Mouse (Mus musculus) hindbrain, embryonic 16.5 days (tissue): ENCODE measurements at regions not wholly inside any gene's neighbourhood (a gene's known extent, or its start where the extent isn't known, plus 50 kb on each side); places are given as distances from the start of the nearest gene placed in this dataset.
"Not testable (repeated sequence)": the region's sequence is repeated elsewhere in the genome, so short reads cannot be mapped to it uniquely, and the experiment has no call there.

ENCODE experiments used
- ATAC-seq: fragments of 200-750 bp; cut with Nextera tagmentation; 2 replicates; pipeline ENCODE4 v1.8.0; 2017; ENCODE audit warnings: moderate TSS enrichment, moderate library complexity
- H3K27ac ChIP-seq: fragments of 300-500 bp; sonication (generic); 2 replicates; pipeline ENCODE4 v1.5.1; 2014; ENCODE audit warnings: low read depth, mild to moderate bottlenecking, control low read depth, low read length, moderate library complexity
- H3K27me3 ChIP-seq: fragments of 300-500 bp; sonication (generic); replicated peaks from 2 replicates; pipeline ENCODE4 v1.6.1; 2014; ENCODE audit warnings: low read length; ENCODE audit not compliant: control insufficient read depth, insufficient read depth
- H3K36me3 ChIP-seq: fragments of 300-500 bp; sonication (generic); 2 replicates; pipeline ENCODE4 v1.6.1; 2014; ENCODE audit warnings: mild to moderate bottlenecking, low read length, moderate library complexity, mixed read lengths; ENCODE audit not compliant: control insufficient read depth, insufficient read depth
- H3K4me1 ChIP-seq: fragments of 300-500 bp; sonication (generic); 2 replicates; pipeline ENCODE4 v1.6.1; 2014; ENCODE audit warnings: low read depth, low read length; ENCODE audit not compliant: control insufficient read depth, insufficient read depth
- H3K4me2 ChIP-seq: fragments of 300-500 bp; sonication (generic); 2 replicates; pipeline ENCODE4 v1.6.1; 2014; ENCODE audit warnings: mild to moderate bottlenecking, low read length, control low read depth, moderate library complexity
- H3K4me3 ChIP-seq: fragments of 300-500 bp; sonication (generic); 2 replicates; pipeline ENCODE4 v1.5.1; 2014; ENCODE audit warnings: mild to moderate bottlenecking, low read length, control low read depth, moderate library complexity
- H3K9ac ChIP-seq: fragments of 300-500 bp; sonication (generic); 2 replicates; pipeline ENCODE4 v1.6.1; 2014; ENCODE audit warnings: low read depth, mild to moderate bottlenecking, control low read depth, low read length, moderate library complexity
- H3K9me3 ChIP-seq: fragments of 300-500 bp; sonication (generic); 2 replicates; pipeline ENCODE4 v1.6.1; 2014; ENCODE audit warnings: mild to moderate bottlenecking, low read length, moderate library complexity; ENCODE audit not compliant: control insufficient read depth
- WGBS: fragments of 180-500 bp; shearing (Covaris S2); extraction: QIAGEN DNeasy Blood & Tissue Kit; methylation state at CpG from one replicate; pipeline ENCODE4 v1.1.7; 2014; 5-methylcytosine and 5-hydroxymethylcytosine counted together

DNA sequence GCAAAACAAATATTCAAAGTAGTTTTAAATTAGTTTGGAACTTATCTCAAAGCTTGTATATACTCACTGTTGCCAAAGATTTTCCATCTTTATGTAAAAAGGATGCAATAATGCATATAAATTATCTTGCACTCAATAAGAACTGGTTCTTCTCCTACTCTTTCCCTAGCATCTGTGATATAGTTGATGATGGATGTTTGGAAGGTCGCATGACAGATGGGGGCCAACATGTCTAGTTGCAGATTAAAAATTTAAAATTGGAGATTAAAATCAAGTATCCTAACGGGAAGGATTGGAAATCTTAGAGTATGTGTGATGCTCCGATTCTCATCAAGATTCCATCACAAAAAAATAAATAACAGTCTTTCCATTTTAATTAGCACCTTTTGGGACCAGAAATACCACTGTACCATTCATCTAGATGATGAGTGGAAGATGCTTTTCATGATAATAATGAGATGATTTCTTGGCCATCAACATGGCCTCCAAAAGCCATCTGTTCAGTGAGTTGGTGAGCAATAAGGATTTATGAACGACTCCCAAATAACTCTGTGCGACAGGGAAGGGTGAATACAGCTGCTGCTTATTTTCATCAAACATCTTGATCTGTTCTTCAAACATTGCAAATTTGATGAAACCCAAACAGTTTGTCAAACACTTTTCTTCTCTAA lies 655.9 kb upstream of the Cdh8 start:
- H3K27ac ChIP-seq: no peak overlapping the region
- no peaks in the 10 kb centered on the region for H3K4me1 ChIP-seq
- H3K4me2 ChIP-seq: no peak overlapping the region
- ATAC-seq: no peak
- H3K36me3 ChIP-seq: no peaks in the 10 kb centered on the region
- H3K27me3 ChIP-seq: no peaks in the 10 kb centered on the region
- H3K9ac ChIP-seq: no peak overlapping the region
- H3K4me3 ChIP-seq: no peak overlapping the region
- 82% methylated on average over 5 of the region's 5 CpGs for WGBS
- no peaks in the 10 kb centered on the region for H3K9me3 ChIP-seq

DNA sequence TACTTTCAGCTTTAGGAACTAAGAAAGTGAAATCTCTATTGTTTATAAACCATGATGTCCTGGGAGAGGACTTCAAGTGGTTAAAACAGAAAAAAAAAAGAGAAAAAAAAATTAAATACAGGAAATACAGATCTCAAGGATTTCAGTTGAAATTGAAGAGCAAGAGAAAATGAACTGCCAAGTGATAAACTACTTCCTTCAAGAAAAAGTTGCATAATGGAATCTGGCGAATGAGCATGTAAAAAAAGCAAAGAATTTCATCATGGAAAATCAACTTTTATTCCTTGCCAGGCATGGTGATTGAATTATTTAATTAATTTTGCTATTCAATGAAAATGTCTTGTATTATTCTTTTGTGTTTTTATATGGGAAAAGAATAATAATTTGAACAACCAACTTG lies 653.5 kb upstream of the Cdh8 start:
- Histone ChIP-seq H3K4me2 (no peak overlapping the region), H3K9ac (no peak overlapping the region), H3K36me3 (no peaks in the 10 kb centered on the region), H3K27me3 (no peaks in the 10 kb centered on the region), H3K9me3 (no peaks in the 10 kb centered on the region), H3K4me3 (no peak overlapping the region), H3K27ac (no peak overlapping the region), H3K4me1 (no peaks in the 10 kb centered on the region)
- no peak for ATAC-seq
- WGBS: 86% methylated on average over 1 of the region's 1 CpGs

- no peak for ATAC-seq
- H3K9ac ChIP-seq: no peak overlapping the region
- H3K4me1 ChIP-seq: no peaks in the 10 kb centered on the region
- no peaks in the 10 kb centered on the region for H3K27me3 ChIP-seq
- no peaks in the 10 kb centered on the region for H3K36me3 ChIP-seq
- no peak overlapping the region for H3K4me2 ChIP-seq
- H3K9me3 ChIP-seq: no peaks in the 10 kb centered on the region
- WGBS: 82% methylated on average over 5 of the region's 5 CpGs
- H3K4me3 ChIP-seq: no peak overlapping the region
- no peak overlapping the region for H3K27ac ChIP-seq
These were observed 622.7 kb upstream of the Cdh8 start for GRCm38 (mm10) chr8:100038931-100039330.

- H3K4me1 ChIP-seq: no peaks in the 10 kb centered on the region
- no peak overlapping the region for H3K4me3 ChIP-seq
- no peaks in the 10 kb centered on the region for H3K36me3 ChIP-seq
- no peak for ATAC-seq
- H3K9ac ChIP-seq: no peak overlapping the region
- H3K9me3 ChIP-seq: no peaks in the 10 kb centered on the region
- no peak overlapping the region for H3K4me2 ChIP-seq
- H3K27me3 ChIP-seq: no peaks in the 10 kb centered on the region
- no peak overlapping the region for H3K27ac ChIP-seq
- WGBS: 53% methylated on average over 4 of the region's 4 CpGs
These were observed 618.2 kb upstream of the Cdh8 start for GRCm38 (mm10) chr8:100034474-100034873.

- not testable (repeated sequence) for ATAC-seq
- 95% methylated on average over 20 of the region's 23 CpGs for WGBS
These were observed 614.1 kb upstream of the Cdh8 start for GRCm38 (mm10) chr8:100030358-100030757.

GRCm38 (mm10) chr8:100015638-100016037 lies 599.4 kb upstream of the Cdh8 start:
- 88% methylated on average over 1 of the region's 1 CpGs for WGBS
- H3K27me3 ChIP-seq: no peaks in the 10 kb centered on the region
- H3K4me2 ChIP-seq: no peak overlapping the region
- H3K9me3 ChIP-seq: no peaks in the 10 kb centered on the region
- H3K9ac ChIP-seq: no peak overlapping the region
- H3K4me3 ChIP-seq: no peak overlapping the region
- no peaks in the 10 kb centered on the region for H3K36me3 ChIP-seq
- no peak for ATAC-seq
- H3K27ac ChIP-seq: no peak overlapping the region
- no peaks in the 10 kb centered on the region for H3K4me1 ChIP-seq

More at GRCm38 (mm10) chr8:100030358-100030757, 614.1 kb upstream of the Cdh8 start:
- H3K27me3 ChIP-seq, H3K36me3 ChIP-seq, H3K4me1 ChIP-seq, H3K9ac ChIP-seq, H3K4me3 ChIP-seq, H3K4me2 ChIP-seq, H3K27ac ChIP-seq, H3K9me3 ChIP-seq: not testable (repeated sequence)

GRCm38 (mm10) chr8:99999554-99999953 lies 583.3 kb upstream of the Cdh8 start:
- 73% methylated on average over 1 of the region's 1 CpGs for WGBS
- H3K9me3 ChIP-seq: no peaks in the 10 kb centered on the region
- no peaks in the 10 kb centered on the region for H3K4me1 ChIP-seq
- H3K9ac ChIP-seq: no peak overlapping the region
- H3K4me3 ChIP-seq: no peak overlapping the region
- no peak overlapping the region for H3K27ac ChIP-seq
- H3K4me2 ChIP-seq: no peak overlapping the region
- H3K27me3 ChIP-seq: no peaks in the 10 kb centered on the region
- no peaks in the 10 kb centered on the region for H3K36me3 ChIP-seq
- ATAC-seq: no peak

- Histone ChIP-seq H3K27me3 (no peaks in the 10 kb centered on the region), H3K9me3 (no peaks in the 10 kb centered on the region), H3K4me2 (no peak overlapping the region), H3K4me3 (no peak overlapping the region), H3K9ac (no peak overlapping the region), H3K27ac (no peak overlapping the region), H3K36me3 (no peaks in the 10 kb centered on the region), H3K4me1 (no peaks in the 10 kb centered on the region)
- ATAC-seq: no peak
- 73% methylated on average over 5 of the region's 5 CpGs for WGBS
These were observed 567.4 kb upstream of the Cdh8 start for GRCm38 (mm10) chr8:99983696-99984095.

DNA sequence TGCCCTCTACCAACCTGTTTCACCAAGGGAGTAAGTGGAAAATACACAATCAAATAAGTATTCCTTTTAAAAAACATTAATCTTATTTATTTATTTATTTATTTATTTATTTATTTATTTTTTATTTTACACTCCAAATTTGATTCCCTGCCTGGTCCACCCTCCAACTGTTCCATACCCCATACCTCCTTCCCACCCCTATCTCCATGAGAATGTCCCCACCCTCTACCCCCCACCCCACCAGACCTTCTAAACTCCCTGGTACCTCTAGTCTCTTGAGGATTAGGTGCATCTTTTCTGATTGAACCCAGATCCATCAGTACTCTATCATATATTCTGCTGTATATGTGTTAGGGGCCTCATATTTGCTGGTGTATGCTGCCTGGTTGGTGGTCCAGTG lies 538.4 kb upstream of the Cdh8 start:
- no peaks in the 10 kb centered on the region for H3K4me1 ChIP-seq
- H3K27me3 ChIP-seq: no peaks in the 10 kb centered on the region
- H3K4me3 ChIP-seq: no peak overlapping the region
- H3K27ac ChIP-seq: no peak overlapping the region
- H3K4me2 ChIP-seq: no peak overlapping the region
- H3K9me3 ChIP-seq: no peaks in the 10 kb centered on the region
- no peak overlapping the region for H3K9ac ChIP-seq
- ATAC-seq: no peak
- no peaks in the 10 kb centered on the region for H3K36me3 ChIP-seq

- Histone ChIP-seq H3K27me3 (no peaks in the 10 kb centered on the region), H3K9me3 (no peaks in the 10 kb centered on the region), H3K4me2 (no peak overlapping the region), H3K4me3 (no peak overlapping the region), H3K9ac (no peak overlapping the region), H3K27ac (no peak overlapping the region), H3K4me1 (no peaks in the 10 kb centered on the region), H3K36me3 (no peaks in the 10 kb centered on the region)
- no peak for ATAC-seq
These were observed 537.6 kb upstream of the Cdh8 start for GRCm38 (mm10) chr8:99953876-99954275.
